Mouse (Mus musculus) bone marrow, adult 2 months (tissue): ENCODE measurements around the gene Esrrb.

Experiments
- CTCF ChIP-seq: fragments of 200-500 bp; IDR thresholded peaks from 2 replicates; pipeline ENCODE4 v1.5.1; 2011; ENCODE audit warnings: low read length, control low read depth; ENCODE audit not compliant: control insufficient read depth, insufficient read depth
- POLR2A ChIP-seq: fragments of 200-500 bp; IDR thresholded peaks from 2 replicates; pipeline ENCODE4 v1.6.1; 2011; ENCODE audit warnings: low read depth, mild to moderate bottlenecking, control low read depth, low read length, borderline replicate concordance; ENCODE audit not compliant: control insufficient read depth

- no peak for TF ChIP-seq POLR2A
- TF ChIP-seq CTCF = no peak
Measured at GRCm38 (mm10) chr12:86364285-86364684, 3.4 kb downstream of the Esrrb start.
